Mouse (Mus musculus): Measurements from ENCODE around the gene Smg6.
"Not testable (repeated sequence)": the region's sequence is repeated elsewhere in the genome, so short reads cannot be mapped to it uniquely, and the experiment has no call there.

Gene Smg6

GRCm38 (mm10) chr11:74996482-74996881 lies 70.9 kb downstream of the Smg6 start:
- no peak for DNase-seq

- DNase-seq = peak; percentile 63
Measured at GRCm38 (mm10) chr11:75000869-75001653, 75.4 kb downstream of the Smg6 start.

GRCm38 (mm10) chr11:75008270-75008669 lies 82.6 kb downstream of the Smg6 start:
- no peak for DNase-seq

- not testable (repeated sequence) for DNase-seq
Measured at GRCm38 (mm10) chr11:75009537-75009936, 83.9 kb downstream of the Smg6 start.

GRCm38 (mm10) chr11:75012997-75013694 lies 87.5 kb downstream of the Smg6 start:
- peak; percentile 90 for DNase-seq

- DNase-seq = no peak
Measured at GRCm38 (mm10) chr11:75013764-75014695, 88.4 kb downstream of the Smg6 start.

GRCm38 (mm10) chr11:75014816-75015215 lies 89.2 kb downstream of the Smg6 start:
- DNase-seq = no peak

- peak; percentile 60 for DNase-seq
Measured at GRCm38 (mm10) chr11:75015453-75015871, 89.8 kb downstream of the Smg6 start.

GRCm38 (mm10) chr11:75016309-75016860 lies 90.8 kb downstream of the Smg6 start:
- no peak for DNase-seq

- DNase-seq = peak; percentile 45
Measured at GRCm38 (mm10) chr11:75017831-75018230, 92.2 kb downstream of the Smg6 start.

GRCm38 (mm10) chr11:75026977-75027376 lies 101.4 kb downstream of the Smg6 start:
- no peak for DNase-seq

GRCm38 (mm10) chr11:75027616-75028015 lies 102.0 kb downstream of the Smg6 start:
- no peak for DNase-seq

- DNase-seq = peak; percentile 53
Measured at GRCm38 (mm10) chr11:75031251-75031650, 105.6 kb downstream of the Smg6 start.

- no peak for DNase-seq
Measured at GRCm38 (mm10) chr11:75032946-75033345, 107.3 kb downstream of the Smg6 start.

GRCm38 (mm10) chr11:75033581-75034067 lies 108.0 kb downstream of the Smg6 start:
- peak; percentile 68 for DNase-seq

- no peak for DNase-seq
Measured at GRCm38 (mm10) chr11:75034104-75034503, 108.5 kb downstream of the Smg6 start.

GRCm38 (mm10) chr11:75044333-75044732 lies 118.7 kb downstream of the Smg6 start:
- DNase-seq = no peak

GRCm38 (mm10) chr11:75045822-75046221 lies 120.2 kb downstream of the Smg6 start:
- DNase-seq = no peak

GRCm38 (mm10) chr11:75046638-75047037 lies 121.0 kb downstream of the Smg6 start:
- no peak for DNase-seq

GRCm38 (mm10) chr11:75047066-75047465 lies 121.4 kb downstream of the Smg6 start:
- DNase-seq = peak; percentile 95

- DNase-seq = no peak
Measured at GRCm38 (mm10) chr11:75047736-75048407, 122.2 kb downstream of the Smg6 start.

- DNase-seq = no peak
Measured at GRCm38 (mm10) chr11:75049146-75049545, 123.5 kb downstream of the Smg6 start.

Measured in lung, postnatal 10 days (tissue).